Mouse (Mus musculus): ENCODE measurements around the gene Rad52.

The Rad52 gene

GRCm38 (mm10) chr6:119902204-119903080 is at the start of gene Rad52:
Rad52 (plus strand) TSS chr6:119902698.
- peak; percentile 80 for DNase-seq (ENCODE audit: low spot score)

GRCm38 (mm10) chr6:119854156-119854555 is 48.3 kb upstream of the Rad52 start:
- no peak for DNase-seq (ENCODE audit: low spot score)

GRCm38 (mm10) chr6:119855471-119855870 is 47.0 kb upstream of the Rad52 start:
- no peak for DNase-seq (ENCODE audit: low spot score)

GRCm38 (mm10) chr6:119860236-119860635 is 42.3 kb upstream of the Rad52 start:
- no peak for DNase-seq (ENCODE audit: low spot score)

- DNase-seq (ENCODE audit: low spot score), result no peak
Observed at GRCm38 (mm10) chr6:119861519-119861918, 41.0 kb upstream of the Rad52 start.

DNA sequence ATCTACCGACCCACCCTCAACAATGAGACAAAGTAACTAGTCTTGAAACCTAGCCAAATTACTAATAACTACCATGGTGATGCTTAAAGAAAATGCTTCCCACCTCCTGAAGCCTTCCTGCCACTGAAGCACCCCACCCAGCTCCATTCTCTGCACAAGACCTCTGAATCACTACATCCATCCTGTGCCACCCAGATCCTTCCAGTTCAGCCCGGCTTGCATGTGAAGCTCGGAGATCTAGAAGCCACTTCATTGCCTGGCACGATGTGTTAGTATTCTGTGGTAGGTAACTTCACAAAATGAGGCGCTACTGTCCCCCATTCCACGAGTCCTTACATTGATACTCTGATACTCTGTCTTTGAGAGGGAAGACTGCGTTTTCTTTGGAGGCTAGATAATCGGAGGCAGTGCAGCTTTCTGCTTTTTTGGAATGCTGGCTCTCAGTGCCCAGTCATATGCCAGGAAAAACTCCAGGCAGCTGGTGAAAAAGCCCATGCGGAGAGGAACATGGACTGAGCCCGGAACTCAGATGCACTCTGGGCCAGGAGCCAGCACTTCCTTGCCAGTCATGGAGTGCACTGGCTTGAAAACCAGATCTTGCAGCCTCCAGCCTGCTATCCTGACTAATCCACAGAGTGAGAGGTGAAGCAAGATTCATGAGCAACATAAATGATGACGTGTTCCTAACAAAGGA is 38.0 kb upstream of the Rad52 start:
- DNase-seq (ENCODE audit: low spot score), result no peak

- no peak for DNase-seq (ENCODE audit: low spot score)
Observed at GRCm38 (mm10) chr6:119883151-119883550, 19.3 kb upstream of the Rad52 start.

- DNase-seq (ENCODE audit: low spot score), result no peak
Observed at GRCm38 (mm10) chr6:119892711-119893110, 9.8 kb upstream of the Rad52 start.

DNA sequence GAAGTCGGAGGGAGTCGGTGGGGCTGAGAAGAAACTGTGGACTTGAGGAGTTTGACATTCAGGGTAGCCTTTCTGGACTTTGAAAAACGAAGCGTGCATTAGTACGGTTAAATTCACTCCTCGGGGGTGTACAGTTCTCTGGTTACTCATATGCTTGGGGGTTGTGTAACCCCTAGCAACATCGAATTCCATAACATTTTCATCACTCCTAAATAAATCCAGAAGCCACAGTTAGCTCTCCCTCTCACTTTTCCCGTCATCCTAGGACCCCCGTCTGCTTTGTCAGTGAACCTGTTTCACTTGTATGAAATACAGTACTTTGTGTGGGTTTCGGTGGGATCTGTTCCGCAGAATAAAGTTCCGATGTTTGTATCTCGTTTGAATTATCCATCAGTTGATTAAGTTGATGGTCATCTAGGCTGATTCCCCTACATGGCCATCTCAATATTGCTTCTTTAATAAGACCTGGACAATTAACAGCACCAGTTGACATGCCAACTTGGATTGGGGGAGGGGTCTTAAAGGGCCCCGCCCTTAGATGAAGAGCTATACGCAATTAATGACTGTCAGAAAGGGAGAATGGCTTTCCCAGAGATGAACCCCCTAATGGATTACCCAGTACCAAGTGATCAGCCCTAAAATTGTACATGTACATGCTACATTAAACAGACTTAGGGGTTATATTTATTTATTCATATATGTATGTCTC is 737 bp downstream of the Rad52 start:
- DNase-seq (ENCODE audit: low spot score), result no peak

DNA sequence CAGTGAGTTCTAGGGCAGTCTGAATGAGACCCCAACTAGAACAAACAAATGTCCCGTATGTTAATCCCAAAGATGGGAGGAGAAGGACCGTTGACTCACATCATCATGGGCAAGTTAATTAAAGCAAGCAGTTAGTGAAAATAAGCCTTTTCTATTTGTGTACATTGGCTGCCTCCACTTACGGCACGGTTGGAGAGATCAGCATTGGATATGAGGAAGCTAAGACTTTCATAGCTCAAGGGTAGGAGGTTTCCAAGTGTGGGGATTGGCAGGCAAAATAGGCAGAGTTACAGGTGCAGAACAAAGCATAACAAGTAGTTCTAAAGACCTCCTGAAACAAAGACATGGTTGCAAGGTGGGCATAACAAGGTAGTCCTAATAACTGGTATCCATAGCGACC is 3.0 kb downstream of the Rad52 start:
- no peak for DNase-seq (ENCODE audit: low spot score)

DNA sequence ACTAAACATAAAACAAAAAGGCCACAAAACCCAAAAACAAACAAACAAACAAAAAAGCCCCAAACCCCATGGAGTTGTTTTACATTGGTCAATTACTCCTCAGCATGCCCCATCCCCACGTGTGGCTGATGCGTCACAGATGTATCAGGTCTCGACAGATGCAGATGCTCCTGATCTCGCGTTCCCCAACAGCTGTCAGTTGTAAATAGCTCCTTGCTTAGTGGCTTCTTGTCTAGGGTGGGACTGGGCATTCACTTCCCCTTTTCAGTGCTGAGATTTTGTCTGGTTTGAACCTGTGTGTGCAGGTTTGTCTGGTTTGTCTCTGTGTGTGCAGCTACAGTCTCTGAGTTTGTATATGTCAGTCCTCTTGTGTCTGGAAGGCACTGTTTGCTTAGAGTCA is 9.5 kb downstream of the Rad52 start:
- DNase-seq (ENCODE audit: low spot score), result no peak

GRCm38 (mm10) chr6:119915710-119916109 is 13.2 kb downstream of the Rad52 start:
- DNase-seq (ENCODE audit: low spot score), result no peak

DNA sequence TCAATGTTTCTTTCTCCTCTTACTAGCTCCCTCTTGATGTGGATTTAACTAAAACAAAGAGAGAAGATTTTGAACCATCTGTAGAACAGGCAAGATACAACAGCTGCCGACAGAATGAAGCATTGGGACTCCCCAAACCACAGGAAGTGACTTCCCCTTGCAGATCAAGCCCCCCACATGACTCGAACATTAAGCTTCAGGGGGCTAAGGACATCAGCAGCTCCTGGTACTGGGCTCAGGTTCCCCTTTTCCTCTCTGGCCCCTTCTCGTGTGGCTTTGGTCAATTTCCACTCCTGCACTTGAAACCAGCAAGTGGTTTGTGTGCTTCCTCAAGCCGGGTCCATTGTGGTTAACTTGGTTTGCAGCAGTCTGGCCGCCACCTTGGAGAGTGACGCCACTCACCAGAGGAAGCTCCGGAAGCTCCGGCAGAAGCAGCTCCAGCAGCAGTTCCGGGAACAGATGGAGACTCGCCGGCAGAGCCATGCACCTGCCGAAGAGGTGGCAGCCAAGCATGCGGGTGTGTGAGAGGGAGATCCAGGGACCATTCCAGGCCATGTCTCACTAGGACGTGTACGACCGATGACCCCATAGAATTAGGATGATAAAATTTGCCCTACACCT is 16.2 kb downstream of the Rad52 start:
- DNase-seq (ENCODE audit: low spot score), result no peak

DNA sequence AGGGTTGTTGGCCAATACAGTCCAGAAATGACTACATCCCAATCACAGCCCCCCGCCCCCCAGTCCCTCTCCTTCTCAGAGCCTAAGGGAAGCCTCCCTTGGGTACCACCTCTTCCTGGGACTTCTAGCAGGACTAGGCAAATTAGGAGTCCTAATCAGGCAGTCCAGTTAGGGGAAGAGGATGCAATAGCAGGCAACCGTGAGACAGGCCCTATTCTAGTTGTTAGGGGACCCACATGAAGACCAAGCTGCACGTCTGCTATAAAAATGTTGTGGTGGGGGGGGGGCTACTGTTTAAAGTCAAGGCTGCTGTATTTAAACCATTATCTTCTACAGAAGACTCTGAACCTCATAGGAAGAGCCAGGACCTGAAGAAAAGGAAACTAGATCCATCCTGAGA is 19.6 kb downstream of the Rad52 start:
- DNase-seq (ENCODE audit: low spot score), result no peak

GRCm38 (mm10) chr6:119922544-119922943 is 20.0 kb downstream of the Rad52 start:
- DNase-seq (ENCODE audit: low spot score), result no peak

GRCm38 (mm10) chr6:119924235-119925005 is 21.9 kb downstream of the Rad52 start:
- no peak for DNase-seq (ENCODE audit: low spot score)

Measured in ovary, adult 18-20 months (tissue).